Mouse (Mus musculus): ENCODE measurements around the gene Arhgef7.

DNA sequence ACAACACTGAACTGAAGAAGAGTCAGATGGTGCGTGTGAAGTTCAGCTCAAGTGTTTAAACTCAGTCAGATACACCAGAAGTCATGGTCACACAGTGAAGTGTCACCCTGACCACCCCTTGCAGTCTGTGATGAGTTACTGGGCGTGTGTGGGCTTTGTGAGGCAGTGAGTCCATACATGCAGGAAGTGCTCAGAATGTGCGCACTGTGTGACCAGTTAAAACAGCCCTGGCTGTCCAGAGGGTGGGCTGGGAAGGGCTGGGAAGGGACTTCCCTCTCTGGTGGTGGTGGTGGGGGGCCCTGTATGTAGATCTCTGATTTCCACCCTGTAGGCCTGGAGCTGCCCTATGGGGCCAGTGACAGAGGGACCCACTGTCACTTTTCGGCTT, 71.0 kb downstream of the Arhgef7 start:
- TF ChIP-seq GATA1 (IDR thresholded peaks at IDR 0.05; ENCODE audit: borderline replicate concordance, low read length) (no peak), FLI1 (IDR thresholded peaks at IDR 0.05; ENCODE audit: low read length) (no peak)
